Mouse (Mus musculus): ENCODE data around the gene Skint11.
"Not testable (repeated sequence)": the region's sequence is repeated elsewhere in the genome, so short reads cannot be mapped to it uniquely, and the experiment has no call there.

- TF ChIP-seq HCFC1 (IDR thresholded peaks at IDR 0.05; ENCODE audit: borderline replicate concordance, insufficient read depth, low read length); ZNF384 (IDR thresholded peaks at IDR 0.05; ENCODE audit: low read depth, low read length); MAFK (IDR thresholded peaks at IDR 0.05; ENCODE audit: insufficient read depth, low read depth, low read length); CHD2 (IDR thresholded peaks at IDR 0.05; ENCODE audit: low read depth, low read length): not testable (repeated sequence)
These were observed 93.7 kb downstream of the Skint11 start for GRCm38 (mm10) chr4:114256906-114257305.

Measured in ES-E14 (cell line).